Mouse (Mus musculus) mouse embryonic stem cell (cell line): ENCODE results near the gene Mcoln1.

Source experiments
- in situ Hi-C, 2 experiments: fragments of 300-500 bp; cut with MboI; formaldehyde crosslinking; loops; 1 replicate in 1 of 2; 3 replicates in 1 of 2; pipeline ENCODE4 v1.14.3; 2019 to 2020; ENCODE audit warnings: low sequenced_read_pairs in 2 of 2, low pct_unique_long_range_greater_than_20kb in 1 of 2, mixed read lengths in 1 of 2; ENCODE audit not compliant: unreplicated experiment in 1 of 2

Mcoln1 gene

DNA sequence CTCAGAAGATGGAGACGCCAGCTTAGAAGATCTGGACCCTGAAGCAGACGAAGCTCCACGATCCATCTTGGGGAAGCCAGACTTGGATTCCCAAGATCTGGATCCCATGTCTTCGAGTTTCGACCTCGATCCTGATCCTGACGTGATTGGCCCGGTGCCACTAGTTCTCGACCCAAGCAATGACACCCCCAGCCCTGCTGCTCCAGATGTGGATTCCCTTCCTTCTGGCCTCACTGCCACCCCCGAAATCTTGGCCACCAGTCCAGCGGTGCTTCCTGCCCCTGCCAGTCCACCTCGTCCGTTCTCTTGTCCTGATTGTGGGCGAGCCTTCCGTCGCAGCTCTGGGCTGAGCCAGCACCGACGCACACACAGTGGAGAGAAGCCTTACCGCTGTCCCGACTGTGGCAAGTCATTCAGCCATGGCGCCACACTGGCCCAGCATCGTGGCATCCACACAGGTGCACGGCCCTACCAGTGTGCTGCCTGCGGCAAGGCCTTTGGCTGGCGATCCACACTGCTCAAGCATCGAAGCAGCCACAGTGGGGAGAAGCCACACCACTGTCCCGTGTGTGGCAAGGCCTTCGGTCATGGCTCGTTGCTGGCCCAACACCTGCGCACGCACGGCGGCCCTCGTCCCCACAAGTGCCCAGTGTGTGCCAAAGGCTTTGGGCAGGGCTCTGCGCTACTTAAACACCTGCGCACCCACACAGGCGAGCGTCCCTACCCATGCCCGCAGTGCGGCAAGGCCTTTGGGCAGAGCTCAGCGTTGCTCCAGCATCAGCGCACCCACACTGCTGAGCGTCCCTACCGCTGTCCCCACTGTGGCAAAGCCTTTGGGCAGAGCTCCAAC lies 4.5 kb upstream of the Mcoln1 start:
- in situ Hi-C loops, result no loop called here

DNA sequence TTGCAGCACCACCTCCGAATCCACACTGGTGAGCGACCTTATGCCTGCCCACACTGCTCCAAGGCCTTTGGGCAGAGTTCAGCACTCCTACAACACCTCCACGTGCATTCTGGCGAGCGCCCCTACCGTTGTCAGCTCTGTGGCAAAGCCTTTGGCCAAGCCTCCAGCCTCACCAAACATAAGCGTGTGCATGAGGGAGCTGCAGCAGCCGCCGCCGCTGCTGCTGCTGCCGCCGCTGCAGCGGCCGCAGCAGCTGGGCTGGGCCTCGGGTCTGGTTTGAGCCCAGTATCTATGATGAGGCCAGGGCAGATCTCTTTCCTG lies 3.9 kb upstream of the Mcoln1 start:
- in situ Hi-C loops, result no loop called here

DNA sequence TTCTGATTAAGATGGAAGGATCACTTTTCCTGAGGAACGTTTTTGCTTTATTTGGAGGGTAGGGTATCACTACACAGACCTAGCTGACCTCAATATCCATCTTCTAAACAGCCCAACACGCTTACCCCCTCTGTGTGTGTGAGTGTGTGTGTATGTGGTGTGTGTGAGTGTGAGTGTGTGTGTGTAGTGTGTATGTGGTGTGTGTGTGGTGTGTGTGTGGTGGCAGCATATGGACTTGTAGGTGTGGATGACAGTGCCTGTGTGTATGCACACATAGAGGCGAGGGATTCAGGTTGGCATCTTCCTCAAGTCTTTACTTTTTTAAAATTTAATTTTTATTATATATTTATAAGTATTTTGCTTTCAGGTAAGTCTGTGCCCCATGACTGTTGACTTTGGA lies 1.7 kb upstream of the Mcoln1 start:
- in situ Hi-C loops, result no loop called here

DNA sequence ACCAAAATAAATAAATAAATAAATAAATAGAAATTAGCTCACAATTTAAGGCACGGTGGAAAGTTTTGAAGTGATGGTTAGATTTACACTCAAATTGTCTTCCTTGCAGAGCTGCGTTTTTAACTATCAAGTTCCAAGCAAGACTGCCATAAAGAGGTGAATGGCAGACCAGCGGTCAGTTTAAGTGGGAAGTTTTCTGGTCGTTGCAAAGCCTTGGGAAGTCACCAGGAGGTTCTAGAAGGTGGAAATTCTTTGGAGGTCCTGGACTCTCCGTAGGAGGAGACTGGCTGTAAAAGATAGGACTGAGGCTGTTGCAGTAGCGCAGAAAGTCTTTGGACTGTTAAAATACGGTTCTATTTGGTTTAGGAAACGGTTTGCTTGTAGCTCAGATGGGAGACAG lies 506 bp upstream of the Mcoln1 start:
- in situ Hi-C loops, result no loop called here

DNA sequence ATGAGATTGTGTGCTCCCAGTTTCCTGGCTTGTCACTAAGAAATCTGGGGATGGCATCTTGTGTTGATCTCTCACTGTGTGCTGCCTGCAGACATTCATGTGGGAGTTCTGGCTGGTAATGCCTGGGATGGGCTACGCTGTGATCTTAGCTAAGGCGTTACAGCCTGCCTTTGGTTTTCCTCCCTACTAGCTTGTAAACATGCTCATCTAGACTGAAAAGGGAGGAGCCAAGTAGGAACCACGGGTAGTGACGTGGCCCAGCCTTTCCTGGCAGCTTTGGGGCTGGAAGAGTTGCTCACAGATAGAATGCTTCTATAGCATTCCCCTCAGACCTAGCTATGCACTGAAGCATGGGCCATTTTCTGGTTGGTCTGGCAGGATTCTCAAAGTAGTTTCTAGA lies 2.0 kb downstream of the Mcoln1 start:
- in situ Hi-C loops, result no loop called here

DNA sequence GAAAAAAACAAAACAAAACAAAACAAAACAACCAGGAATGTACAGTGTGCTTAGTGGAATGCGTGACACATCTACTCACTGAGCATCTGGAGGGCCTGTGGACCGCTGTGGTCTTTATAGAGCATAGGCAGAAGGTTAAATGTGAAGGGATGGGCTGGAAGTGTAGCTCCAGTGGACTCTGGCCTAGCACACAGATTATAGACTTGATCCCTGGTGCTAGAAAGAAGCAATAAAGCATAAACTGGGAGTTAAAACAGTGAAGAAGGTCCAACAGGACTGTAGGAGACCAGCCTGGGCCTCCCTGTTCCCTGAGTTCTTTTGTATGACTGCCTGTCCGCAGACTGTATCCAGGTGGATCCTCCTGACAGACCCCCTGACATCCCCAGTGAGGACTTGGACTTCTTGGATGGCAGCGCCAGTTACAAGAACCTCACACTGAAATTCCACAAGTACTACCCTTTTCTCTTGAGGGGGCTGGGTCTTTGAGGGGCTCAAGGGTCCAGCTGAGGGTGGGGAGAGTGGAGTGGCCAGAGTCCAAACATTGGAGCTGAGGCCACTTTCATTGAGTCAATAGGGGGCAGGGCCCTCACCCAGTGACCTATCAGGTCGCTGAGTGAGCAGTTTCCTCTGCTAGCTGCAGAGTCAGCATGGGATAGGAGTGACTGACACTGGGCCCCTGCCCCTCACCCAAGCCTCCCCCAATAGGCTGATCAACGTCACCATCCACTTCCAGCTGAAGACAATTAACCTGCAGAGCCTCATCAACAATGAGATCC lies 7.9 kb downstream of the Mcoln1 start:
- in situ Hi-C loops, result no loop called here

DNA sequence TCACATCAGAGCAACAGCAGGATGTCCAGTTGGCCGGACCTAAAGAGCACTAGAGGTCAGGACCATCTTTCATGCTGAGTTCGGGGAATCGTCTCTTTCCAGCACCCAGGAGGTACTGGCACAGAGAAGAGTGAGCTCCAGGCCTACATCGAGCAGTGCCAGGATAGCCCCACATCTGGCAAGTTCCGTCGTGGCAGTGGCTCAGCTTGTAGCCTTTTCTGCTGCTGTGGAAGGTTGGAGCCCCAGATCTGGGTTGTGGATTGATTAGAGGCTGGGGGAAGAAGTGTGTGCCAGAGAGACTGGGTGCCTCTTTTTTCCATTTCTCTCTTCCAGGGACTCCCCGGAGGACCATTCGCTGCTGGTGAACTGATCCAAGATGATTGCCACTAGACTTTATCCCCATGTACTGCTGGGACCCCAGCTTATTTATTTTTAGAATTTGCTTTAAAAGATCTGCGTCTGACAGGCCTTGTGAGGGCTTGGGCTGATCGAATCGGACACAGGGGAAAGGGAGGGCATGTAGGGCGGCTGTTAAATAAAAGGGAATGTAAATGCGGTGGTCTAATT lies 14.5 kb downstream of the Mcoln1 start:
- in situ Hi-C loops, result no loop called here

DNA sequence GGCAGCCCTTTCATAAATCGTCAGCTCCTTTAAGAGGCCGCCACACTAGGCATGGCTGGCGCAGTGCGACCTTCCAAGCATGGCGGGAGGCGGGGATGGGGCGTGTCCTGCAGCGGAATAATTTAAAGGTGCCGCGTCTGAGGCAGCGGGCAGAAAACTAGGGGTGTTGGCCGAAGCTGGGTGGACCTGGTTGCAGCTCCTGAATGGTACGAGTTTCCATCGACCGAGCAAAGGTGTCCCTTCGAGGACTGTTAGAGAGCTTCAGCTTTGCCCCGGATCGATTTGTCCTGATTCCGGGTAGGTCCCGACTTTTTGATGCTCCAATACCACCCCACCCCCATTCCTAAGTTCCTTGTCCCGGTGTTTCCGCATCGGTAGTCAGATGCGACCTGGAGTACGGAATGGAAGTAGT lies 15.0 kb downstream of the Mcoln1 start, which contains the start of gene Pnpla6:
Pnpla6 (plus strand) TSS at position 125 of the 412 bp plus-strand sequence.
- in situ Hi-C loops, result no loop called here

DNA sequence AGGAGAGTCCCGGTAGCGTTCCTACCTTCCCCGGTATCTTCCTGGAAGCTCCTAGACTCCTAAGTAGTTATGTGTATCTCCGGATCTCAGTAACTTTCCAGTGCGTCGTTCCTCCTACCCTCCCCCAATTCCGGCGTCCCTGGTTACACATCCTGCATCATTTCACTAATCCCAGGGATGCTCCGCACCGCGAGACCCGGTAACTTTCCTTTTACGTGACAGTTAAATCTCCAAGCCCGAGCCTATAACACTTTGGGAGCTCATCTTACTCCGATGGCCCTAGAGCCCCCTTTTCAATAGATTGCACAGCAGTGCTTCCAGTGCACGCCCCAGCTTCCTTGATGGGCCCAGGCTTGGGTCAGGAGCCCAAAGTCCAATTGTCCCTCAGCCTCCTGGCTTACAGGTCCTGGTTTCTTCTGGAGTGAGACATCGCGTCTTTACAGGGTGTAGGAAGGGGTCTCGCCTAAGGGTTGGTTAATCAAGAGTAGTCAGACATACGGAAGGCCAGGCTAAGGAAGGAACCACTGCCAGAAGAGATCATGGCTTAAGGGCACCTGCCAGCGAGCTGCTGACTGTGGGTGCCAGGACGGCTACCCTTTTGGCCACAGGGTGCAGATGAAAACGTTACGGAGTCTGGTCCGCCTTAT lies 15.6 kb downstream of the Mcoln1 start:
- in situ Hi-C loops, result no loop called here

DNA sequence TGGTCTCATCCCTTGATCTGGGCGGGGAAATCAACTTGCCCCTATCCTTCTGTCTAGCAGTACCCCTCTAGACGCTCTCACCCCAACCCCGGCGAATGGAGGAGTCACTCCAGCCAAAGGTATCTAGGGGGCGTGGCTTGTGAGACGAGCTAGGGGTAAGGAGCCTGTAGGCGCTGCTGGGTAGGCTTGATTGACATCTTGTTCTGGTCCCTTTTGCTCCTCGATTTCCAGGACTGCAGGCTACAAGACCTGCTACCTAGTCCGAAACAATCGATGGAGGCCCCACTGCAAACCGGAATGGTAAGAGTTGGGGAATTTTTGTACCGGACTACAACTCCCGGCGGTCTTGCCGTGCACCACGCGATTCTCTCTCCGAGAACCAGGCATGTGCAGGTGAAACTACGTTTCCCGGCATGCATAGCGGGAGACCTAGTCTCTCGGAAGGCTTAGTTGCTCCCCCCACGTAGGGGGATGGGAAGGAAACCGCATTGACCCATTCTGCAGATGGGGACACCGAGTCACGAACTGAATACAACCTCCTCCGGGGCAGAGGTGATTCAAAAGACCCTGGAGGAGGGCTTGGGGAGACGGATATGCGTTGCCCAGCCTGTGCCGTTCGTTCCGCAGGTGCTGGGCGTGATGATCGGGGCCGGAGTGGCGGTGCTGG lies 16.3 kb downstream of the Mcoln1 start:
- in situ Hi-C loops, result no loop called here

DNA sequence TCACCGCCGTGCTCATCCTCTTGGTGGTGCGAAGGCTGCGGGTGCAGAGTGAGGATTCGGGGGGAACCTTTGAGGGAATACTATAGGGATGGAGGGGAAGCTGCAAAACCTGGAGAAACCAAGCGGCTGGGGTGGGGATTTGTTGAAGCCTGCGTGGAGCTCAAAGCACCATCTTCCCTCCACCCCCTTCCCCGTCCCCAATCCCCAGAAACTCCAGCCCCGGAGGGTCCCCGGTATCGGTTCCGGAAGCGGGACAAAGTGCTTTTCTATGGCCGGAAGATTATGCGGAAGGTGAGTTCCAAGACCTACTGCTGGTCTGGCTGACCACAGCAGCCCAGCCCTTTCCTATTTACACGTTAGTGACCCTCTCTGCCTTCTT lies 16.8 kb downstream of the Mcoln1 start:
- in situ Hi-C loops, result no loop called here

DNA sequence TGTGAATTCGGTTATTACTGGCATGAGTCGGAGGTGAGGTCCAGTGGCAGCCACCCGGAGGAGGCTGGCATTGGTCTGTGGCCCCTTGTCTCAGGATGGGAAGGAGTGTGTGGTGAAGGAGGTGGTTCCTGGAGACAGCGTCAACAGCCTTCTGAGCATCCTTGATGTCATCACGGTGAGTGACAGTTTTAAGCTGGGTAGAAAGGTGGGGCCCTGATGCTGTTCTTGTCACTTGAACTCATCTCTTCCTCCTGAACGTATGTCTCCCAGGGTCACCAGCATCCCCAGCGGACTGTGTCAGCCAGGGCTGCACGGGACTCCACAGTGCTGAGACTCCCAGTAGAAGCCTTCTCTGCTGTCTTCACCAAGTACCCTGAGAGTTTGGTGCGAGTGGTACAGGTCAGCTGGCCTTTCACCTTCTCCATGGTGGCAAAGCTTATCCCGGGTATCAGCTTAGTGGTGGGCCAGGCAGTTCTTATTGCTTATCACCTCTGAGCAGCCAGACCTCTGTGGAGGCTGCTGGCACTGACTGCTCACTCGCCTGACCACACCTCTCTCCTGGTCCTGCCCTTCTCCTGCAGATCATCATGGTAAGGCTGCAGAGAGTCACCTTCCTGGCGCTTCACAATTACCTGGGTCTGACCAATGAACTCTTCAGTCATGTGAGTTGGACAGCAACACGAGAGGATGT lies 21.9 kb downstream of the Mcoln1 start:
- in situ Hi-C loops, result no loop called here

DNA sequence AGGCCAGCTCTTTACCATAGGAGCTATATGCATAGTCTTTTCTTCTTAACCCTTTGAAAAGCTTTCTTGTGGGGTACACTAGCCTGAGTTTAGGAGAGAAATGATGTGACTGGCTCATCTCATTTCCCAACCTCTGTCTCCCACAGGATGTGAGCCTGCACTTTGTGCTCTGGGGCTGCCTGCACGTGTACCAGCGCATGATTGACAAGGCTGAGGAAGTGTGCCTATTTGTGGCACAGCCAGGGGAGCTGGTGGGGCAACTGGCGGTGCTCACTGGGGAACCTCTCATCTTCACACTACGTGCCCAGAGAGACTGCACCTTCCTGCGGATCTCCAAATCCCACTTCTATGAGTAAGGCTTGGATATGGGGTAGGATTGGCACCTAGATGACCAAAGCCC lies 30.6 kb downstream of the Mcoln1 start:
- in situ Hi-C loops, result no loop called here

DNA sequence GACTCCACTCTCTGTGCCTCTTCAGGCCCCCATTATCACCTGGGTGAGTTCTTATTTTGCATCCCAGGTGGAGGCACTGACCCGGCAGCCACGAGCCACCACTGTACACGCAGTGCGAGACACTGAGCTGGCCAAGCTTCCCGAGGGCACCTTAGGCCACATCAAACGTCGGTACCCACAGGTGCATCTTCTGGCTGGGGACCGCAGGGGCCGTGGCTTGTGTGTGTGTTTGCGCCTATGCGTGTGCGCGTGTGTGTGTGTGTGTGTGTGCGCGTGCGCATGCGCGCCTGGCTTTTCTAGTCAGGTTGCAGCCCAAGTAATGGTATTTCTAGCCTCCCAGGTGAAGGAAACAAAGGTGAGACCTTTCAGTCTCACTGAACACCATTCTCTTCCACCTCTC lies 31.7 kb downstream of the Mcoln1 start:
- in situ Hi-C loops, result no loop called here

DNA sequence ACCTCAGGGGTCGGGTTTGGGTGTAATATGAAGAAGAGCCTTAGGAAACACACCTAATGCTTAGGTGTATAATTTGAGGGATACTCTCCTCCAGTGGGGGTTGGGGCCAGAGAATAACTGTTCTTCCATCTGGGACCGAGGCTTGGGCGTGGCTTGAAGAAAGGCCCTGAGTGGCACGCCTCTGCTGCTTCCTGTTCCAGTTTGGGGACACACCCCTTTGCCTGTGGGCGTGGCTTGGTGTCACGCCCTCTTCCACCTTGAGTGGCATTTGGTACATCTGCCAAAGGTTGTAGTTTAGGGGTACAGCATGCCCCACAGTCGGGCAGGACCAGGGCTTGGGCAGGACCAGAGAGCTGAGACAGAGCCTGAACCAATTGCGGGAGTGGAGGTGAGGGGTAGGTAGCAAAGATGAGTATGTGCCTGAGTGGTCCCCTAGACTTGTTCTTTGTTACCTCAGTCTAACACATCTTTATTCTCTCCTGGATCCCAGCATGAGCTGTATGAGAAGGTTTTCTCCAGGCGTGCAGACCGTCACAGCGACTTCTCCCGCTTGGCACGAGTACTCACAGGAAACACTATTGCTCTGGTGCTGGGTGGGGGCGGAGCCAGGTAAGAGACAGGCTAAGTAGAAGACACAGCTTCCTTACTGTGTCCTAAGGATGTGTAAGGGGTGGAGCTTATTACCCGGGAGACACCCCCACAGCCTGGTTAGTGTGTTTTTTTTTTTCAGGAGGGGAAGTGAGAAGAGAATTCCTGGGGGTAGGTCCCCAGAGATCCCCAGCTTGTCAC lies 36.0 kb downstream of the Mcoln1 start:
- in situ Hi-C loops, result no loop called here

DNA sequence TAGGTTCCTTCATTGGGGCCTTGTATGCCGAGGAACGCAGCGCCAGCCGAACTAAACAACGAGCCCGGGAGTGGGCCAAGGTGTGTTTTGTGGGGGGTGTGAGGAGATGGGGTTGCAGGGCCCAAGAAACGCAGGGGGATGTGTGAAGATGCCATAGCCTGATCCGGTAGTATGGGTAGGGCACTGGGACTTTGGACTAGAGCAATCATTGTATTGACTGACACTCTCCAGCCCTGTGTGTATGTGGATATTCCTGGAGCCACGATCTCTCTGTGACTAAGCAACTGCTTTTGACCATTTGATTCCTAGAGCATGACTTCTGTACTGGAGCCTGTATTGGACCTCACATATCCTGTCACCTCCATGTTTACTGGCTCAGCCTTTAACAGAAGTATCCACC lies 36.7 kb downstream of the Mcoln1 start:
- in situ Hi-C loops, result no loop called here

DNA sequence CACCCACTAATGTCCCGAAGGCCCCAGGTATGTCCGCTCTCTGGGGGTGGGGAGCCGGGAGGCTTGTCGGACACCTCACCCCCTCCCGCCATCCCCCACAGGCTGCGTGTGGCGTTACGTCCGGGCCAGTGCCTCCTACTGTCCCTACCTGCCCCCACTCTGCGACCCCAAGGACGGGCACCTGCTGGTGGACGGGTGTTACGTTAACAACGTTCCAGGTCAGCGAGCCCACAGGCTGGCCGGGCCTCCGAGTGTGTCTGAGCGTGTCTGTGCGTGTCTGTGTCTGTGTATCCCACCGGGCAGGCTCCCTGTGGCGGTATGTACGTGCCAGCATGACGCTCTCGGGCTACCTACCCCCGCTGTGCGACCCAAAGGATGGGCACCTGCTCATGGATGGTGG lies 37.4 kb downstream of the Mcoln1 start:
- in situ Hi-C loops, result no loop called here

DNA sequence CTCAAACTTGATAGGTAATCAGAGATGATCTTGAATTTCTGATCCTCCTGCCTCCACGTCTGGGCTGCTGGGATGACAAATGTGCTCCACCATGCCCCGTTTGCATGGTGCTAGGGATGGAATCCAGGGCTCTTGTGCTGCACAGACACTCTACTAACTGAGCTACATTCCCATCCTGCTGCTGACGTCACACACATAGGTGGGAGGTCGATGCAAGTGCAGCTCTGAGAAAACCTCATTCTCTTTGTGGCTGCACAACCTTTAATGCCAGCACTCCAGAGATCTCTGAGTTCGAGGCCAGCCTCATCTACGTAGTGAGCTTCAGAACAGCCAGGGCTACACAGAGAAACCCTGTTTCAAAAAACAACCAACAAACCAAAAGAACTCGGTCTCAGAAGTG lies 38.9 kb downstream of the Mcoln1 start:
- in situ Hi-C loops, result no loop called here
